Mouse (Mus musculus) stomach, postnatal 0 days (tissue): ENCODE data around the gene AI481877. TPM values are rescaled to one million over a fixed set of nuclear protein-coding genes. Genes with fewer than 3 reads are reported as not detected.

Source experiments
- ATAC-seq: fragments of 200-750 bp; cut with Nextera tagmentation; 2 replicates; pipeline ENCODE4 v1.8.0; 2017; ENCODE audit not compliant: low FRiP score, low TSS enrichment
- DNase-seq: peaks from one replicate; pipeline ENCODE4 v3.0.0-alpha.2; 2016; ENCODE audit warnings: low spot score
- H3K27ac ChIP-seq: fragments of 300-500 bp; sonication (generic); replicated peaks from 2 replicates; pipeline ENCODE4 v1.5.1; 2014; ENCODE audit warnings: mild to moderate bottlenecking, control low read depth
- H3K27me3 ChIP-seq: fragments of 300-500 bp; sonication (generic); 2 replicates; pipeline ENCODE4 v1.6.1; 2014; ENCODE audit warnings: low read length; ENCODE audit not compliant: control insufficient read depth, insufficient read depth
- H3K36me3 ChIP-seq: fragments of 300-500 bp; sonication (generic); 2 replicates; pipeline ENCODE4 v1.6.1; 2014; ENCODE audit warnings: low read length, mixed read lengths; ENCODE audit not compliant: control insufficient read depth, insufficient read depth
- H3K4me1 ChIP-seq: fragments of 300-500 bp; sonication (generic); replicated peaks from 2 replicates; pipeline ENCODE4 v1.6.1; 2014; ENCODE audit warnings: antibody characterized with exemption; ENCODE audit not compliant: control insufficient read depth, insufficient read depth
- H3K4me2 ChIP-seq: fragments of 300-500 bp; sonication (generic); replicated peaks from 2 replicates; pipeline ENCODE4 v1.6.1; 2014; ENCODE audit warnings: low read depth, mild to moderate bottlenecking, control low read depth, moderate library complexity
- H3K4me3 ChIP-seq: fragments of 300-500 bp; sonication (generic); 2 replicates; pipeline ENCODE4 v1.5.1; 2014; ENCODE audit warnings: low read depth, low read length, control low read depth
- H3K9ac ChIP-seq: fragments of 300-500 bp; sonication (generic); 2 replicates; pipeline ENCODE4 v1.6.1; 2014; ENCODE audit warnings: mild to moderate bottlenecking, low read length, control low read depth, mixed read lengths
- H3K9me3 ChIP-seq: fragments of 300-500 bp; sonication (generic); 2 replicates; pipeline ENCODE4 v1.6.1; 2016; ENCODE audit warnings: low read length; ENCODE audit not compliant: control insufficient read depth
- CTCF ChIP-seq: IDR thresholded peaks from 2 replicates; pipeline ENCODE4 v1.5.1; 2016; ENCODE audit warnings: antibody characterized with exemption, low read depth, mild to moderate bottlenecking, moderate library complexity
- EP300 ChIP-seq: optimal IDR thresholded peaks from 2 replicates; pipeline ENCODE3; 2016; ENCODE audit warnings: antibody characterized with exemption
- WGBS: fragments of 180-500 bp; shearing (Covaris S2); extraction: QIAGEN DNeasy Blood & Tissue Kit; methylation state at CpG from one replicate; pipeline ENCODE4 v1.1.7; 2014; 5-methylcytosine and 5-hydroxymethylcytosine counted together
- polyA plus RNA-seq: library from polyadenylated mRNA; unstranded; fragments of >200 nt; fragmentation: Nextera tagmentation; extraction: Ambion mirVana; gene quantifications from 2 replicates; pipeline ENCODE4 v1.2.1, GENCODE M21; 2015

The AI481877 gene
- polyA plus RNA-seq, 1 experiment from 2014 or later = 1.2 TPM

DNA sequence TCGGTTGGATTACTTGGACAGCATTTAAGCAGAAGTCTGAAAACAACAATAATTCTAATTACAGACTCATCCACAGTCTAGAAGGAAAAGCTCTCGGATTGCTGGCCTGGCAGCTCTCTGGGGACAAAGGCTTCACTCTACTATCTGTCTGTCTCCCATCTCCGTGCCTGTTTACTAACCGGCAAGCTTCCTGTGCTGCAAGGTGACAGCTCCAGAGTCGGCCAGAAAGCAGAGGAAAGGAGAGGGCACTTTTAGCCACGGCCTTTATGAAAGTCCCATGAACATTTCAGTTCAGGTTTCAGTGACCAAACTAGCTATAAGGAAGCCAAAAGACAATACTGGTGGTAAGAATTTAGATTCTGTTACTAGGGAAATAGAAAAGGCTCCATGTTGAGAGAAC, 37.1 kb upstream of the AI481877 start:
- H3K36me3 ChIP-seq = no peaks in the 10 kb centered on the region
- H3K27me3 ChIP-seq = no peaks in the 10 kb centered on the region
- no peak overlapping the region for H3K4me3 ChIP-seq
- WGBS = 55% methylated on average over 6 of the region's 6 CpGs
- H3K4me1 ChIP-seq = no peaks in the 10 kb centered on the region
- ATAC-seq (no peak), DNase-seq (no peak)
- H3K9ac ChIP-seq = no peak overlapping the region
- TF ChIP-seq EP300 (no peak), CTCF (no peak)
- H3K27ac ChIP-seq = 0 out of 2 replicates have a peak overlapping the region, but pooled peaks have one; percentile 30
- no peaks in the 10 kb centered on the region for H3K9me3 ChIP-seq
- no peak overlapping the region for H3K4me2 ChIP-seq

DNA sequence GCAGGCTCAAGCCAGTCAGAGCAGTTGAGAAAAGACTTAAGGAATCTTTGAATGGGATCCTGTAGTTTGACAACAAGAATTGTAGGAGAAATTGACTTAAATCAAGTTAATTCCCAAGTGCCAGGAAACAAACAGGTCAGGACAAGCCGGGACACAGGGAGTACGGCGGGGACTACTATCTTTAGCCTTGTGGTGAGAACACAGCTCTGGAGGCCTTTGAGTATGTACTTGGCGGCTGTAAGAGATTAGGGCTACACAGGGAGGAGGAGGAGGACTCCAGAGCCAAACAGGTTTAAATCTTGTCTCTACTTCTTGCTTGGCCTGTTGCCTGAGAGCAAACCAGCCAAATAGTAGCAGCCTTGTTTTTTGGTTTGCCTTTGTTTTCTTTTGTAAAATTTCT, 36.2 kb upstream of the AI481877 start:
- no peaks in the 10 kb centered on the region for H3K9me3 ChIP-seq
- no peaks in the 10 kb centered on the region for H3K36me3 ChIP-seq
- H3K4me1 ChIP-seq = no peaks in the 10 kb centered on the region
- H3K4me2 ChIP-seq = no peak overlapping the region
- H3K9ac ChIP-seq = no peak overlapping the region
- 22% methylated on average over 4 of the region's 4 CpGs for WGBS
- peak overlapping the region; percentile 58; the same call in 1 of the 2 replicates for H3K27ac ChIP-seq
- no peak for DNase-seq
- ATAC-seq = peak; percentile 85; the same call in 1 of the 2 replicates
- no peaks in the 10 kb centered on the region for H3K27me3 ChIP-seq
- TF ChIP-seq EP300 = peak; percentile 93
- TF ChIP-seq CTCF = no peak
- no peak overlapping the region for H3K4me3 ChIP-seq

DNA sequence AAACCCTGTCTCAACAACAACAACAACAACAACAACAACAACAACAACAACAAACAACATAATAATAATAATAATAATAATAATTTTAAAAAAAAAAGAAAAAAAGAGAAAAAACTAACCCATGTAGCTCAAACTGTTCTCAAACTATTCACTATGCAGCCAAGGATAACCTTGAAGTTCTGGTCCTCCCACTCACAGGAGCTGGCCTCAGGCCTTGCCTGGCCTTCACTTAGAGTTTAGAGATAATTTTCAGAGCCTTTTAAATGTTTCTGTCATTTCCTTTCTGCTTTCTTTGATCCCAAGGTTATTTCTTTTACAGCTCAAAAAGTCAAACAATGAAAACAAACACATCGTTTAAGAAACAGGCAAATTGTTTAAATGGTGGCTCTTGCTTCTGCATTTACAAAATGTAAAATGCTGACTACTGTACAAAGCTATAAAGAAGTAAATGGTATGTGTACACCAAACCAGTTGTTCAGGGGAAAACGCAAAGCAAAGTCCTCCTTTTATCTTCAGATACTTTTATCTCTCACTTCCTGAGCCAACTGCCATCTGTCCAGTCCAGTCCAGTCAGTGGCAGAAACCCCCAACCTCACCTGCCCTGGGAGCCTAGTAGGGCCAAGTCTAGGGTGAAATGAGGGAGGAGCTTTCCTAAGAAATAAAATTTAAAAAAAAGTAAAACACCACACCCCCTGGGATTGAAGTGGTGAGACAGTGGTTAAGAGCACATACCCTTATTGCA, 34.6 kb upstream of the AI481877 start:
- Histone ChIP-seq H3K9ac (no peak overlapping the region), H3K9me3 (no peaks in the 10 kb centered on the region), H3K4me3 (no peak overlapping the region), H3K27ac (no peak overlapping the region), H3K36me3 (no peaks in the 10 kb centered on the region), H3K27me3 (no peaks in the 10 kb centered on the region), H3K4me2 (no peak overlapping the region), H3K4me1 (no peaks in the 10 kb centered on the region)
- no peak for DNase-seq
- no peak for ATAC-seq
- 38% methylated on average over 2 of the region's 2 CpGs for WGBS
- TF ChIP-seq CTCF (no peak), EP300 (no peak)

DNA sequence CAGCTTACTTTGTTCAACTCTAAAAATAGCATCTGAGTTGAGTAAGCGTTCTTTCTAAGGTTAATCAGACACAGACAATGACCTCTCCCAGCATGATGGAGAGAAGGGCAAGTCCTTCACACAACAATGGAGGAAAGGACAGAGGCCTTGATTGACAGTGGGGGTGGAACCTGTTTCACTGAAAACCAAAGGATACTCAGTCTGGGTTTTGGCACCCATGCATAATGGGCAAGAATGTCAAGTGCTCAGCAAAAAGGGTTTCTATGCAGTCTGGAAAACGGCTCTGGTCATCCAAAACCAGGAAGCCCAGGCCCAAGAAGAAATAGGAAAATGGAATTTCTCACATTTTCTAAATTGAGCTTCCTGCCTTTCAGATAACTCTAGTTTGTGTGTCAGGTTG, 33.8 kb upstream of the AI481877 start:
- Histone ChIP-seq H3K4me2 (no peak overlapping the region), H3K9me3 (no peaks in the 10 kb centered on the region), H3K9ac (no peak overlapping the region), H3K4me1 (no peaks in the 10 kb centered on the region), H3K4me3 (no peak overlapping the region), H3K27ac (no peak overlapping the region), H3K36me3 (no peaks in the 10 kb centered on the region), H3K27me3 (no peaks in the 10 kb centered on the region)
- 68% methylated on average over 2 of the region's 2 CpGs for WGBS
- no peak for DNase-seq
- TF ChIP-seq CTCF = no peak
- TF ChIP-seq EP300 = no peak
- ATAC-seq = no peak

DNA sequence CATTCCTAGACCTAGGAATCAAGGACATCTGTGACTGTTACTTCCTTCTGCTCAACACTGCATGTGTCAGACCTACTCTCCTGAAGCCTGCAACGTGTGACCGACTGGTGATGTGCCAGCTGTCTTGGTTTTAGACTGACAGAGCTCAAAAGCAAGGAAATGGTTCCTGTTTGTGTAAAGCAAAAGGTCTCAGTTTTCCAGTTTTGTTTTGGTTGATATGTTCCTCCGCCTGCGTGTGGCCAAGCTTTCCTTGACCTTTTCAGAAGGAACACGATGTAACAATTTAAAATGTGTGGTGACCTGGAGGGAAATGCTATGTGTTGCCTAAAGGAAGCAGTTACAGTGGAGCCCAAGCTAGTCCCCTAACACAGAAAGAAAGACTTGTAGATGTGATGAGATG, 31.2 kb upstream of the AI481877 start:
- no peaks in the 10 kb centered on the region for H3K9me3 ChIP-seq
- DNase-seq = no peak
- WGBS = 80% methylated on average over 5 of the region's 5 CpGs
- no peaks in the 10 kb centered on the region for H3K4me1 ChIP-seq
- TF ChIP-seq CTCF (no peak), EP300 (no peak)
- no peak overlapping the region for H3K27ac ChIP-seq
- no peak for ATAC-seq
- no peak overlapping the region for H3K4me2 ChIP-seq
- no peak overlapping the region for H3K9ac ChIP-seq
- H3K27me3 ChIP-seq = no peaks in the 10 kb centered on the region
- no peaks in the 10 kb centered on the region for H3K36me3 ChIP-seq
- H3K4me3 ChIP-seq = no peak overlapping the region

DNA sequence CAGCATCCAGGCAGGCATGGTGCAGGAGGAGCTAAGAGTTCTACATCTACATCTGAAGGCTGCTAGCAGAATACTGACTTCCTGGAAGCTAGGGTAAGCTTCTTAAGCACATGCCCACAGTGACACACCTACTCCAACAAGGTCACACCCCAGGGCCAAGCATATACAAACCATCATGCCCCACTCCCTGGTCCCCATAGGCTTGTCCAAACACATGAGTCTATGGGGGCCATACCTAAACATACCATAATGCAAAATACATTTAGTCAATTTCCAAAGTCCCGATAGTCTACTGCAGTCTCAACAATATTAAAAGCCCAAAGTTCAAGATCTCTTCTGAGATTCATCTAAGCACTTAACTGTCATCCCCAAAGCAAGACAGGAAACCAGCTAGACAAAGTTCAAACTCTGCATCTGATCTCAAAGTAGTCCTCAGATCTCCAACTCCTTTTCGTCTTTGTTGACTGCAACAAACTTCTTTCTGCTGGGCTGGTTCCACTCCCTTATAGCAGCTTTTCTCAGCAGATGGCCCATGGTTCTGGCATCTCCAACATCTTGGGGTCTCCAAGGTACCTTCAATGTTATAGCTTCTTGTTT, 28.6 kb upstream of the AI481877 start:
- Histone ChIP-seq H3K36me3 (no peaks in the 10 kb centered on the region), H3K4me1 (no peaks in the 10 kb centered on the region), H3K4me3 (no peak overlapping the region), H3K27me3 (no peaks in the 10 kb centered on the region), H3K4me2 (no peak overlapping the region), H3K27ac (no peak overlapping the region), H3K9me3 (no peaks in the 10 kb centered on the region), H3K9ac (no peak overlapping the region)
- no peak for ATAC-seq
- WGBS = 91% methylated on average over 2 of the region's 2 CpGs
- no peak for DNase-seq
- no peak for TF ChIP-seq CTCF
